Mouse (Mus musculus): Measurements from ENCODE around the gene Dgki. TPM values are rescaled to one million over a fixed set of nuclear protein-coding genes. Genes with fewer than 3 reads are reported as not detected.

The Dgki gene
- polyA plus RNA-seq, 1 experiment = 0.20 TPM

- 68% methylated on average over 4 of the region's 4 CpGs for WGBS
- TF ChIP-seq CTCF (IDR thresholded peaks at IDR 0.05; ENCODE audit: extremely low read depth, insufficient read length, insufficient replicate concordance, low read depth, low read length) = no peak
- TF ChIP-seq POLR2A (IDR thresholded peaks at IDR 0.05; ENCODE audit: low read depth, low read length) = no peak
- H3K27me3 ChIP-seq (ENCODE audit: control insufficient read depth, insufficient read depth, low read length) = no peaks in the 10 kb centered on the region
Observed at GRCm38 (mm10) chr6:36877399-36877798, 422.6 kb downstream of the Dgki start.

GRCm38 (mm10) chr6:36876426-36876825, 423.6 kb downstream of the Dgki start:
- no peaks in the 10 kb centered on the region for H3K4me1 ChIP-seq (ENCODE audit: control insufficient read depth, insufficient read depth, insufficient read length, low read length)
- 60% methylated on average over 4 of the region's 4 CpGs for WGBS
- no peak overlapping the region for H3K27ac ChIP-seq (ENCODE audit: insufficient read depth, low read depth, low read length)
- no peaks in the 10 kb centered on the region for H3K27me3 ChIP-seq (ENCODE audit: control insufficient read depth, insufficient read depth, low read length)
- H3K4me3 ChIP-seq (ENCODE audit: low read depth, low read length) = no peak overlapping the region
- H3K36me3 ChIP-seq (ENCODE audit: control insufficient read depth, insufficient read depth, low read length) = no peaks in the 10 kb centered on the region
- TF ChIP-seq POLR2A (IDR thresholded peaks at IDR 0.05; ENCODE audit: low read depth, low read length) = no peak
- TF ChIP-seq CTCF (IDR thresholded peaks at IDR 0.05; ENCODE audit: extremely low read depth, insufficient read length, insufficient replicate concordance, low read depth, low read length) = no peak

More at GRCm38 (mm10) chr6:36877399-36877798, 422.6 kb downstream of the Dgki start:
- no peak overlapping the region for H3K27ac ChIP-seq (ENCODE audit: insufficient read depth, low read depth, low read length)
- no peaks in the 10 kb centered on the region for H3K4me1 ChIP-seq (ENCODE audit: control insufficient read depth, insufficient read depth, insufficient read length, low read length)
- H3K36me3 ChIP-seq (ENCODE audit: control insufficient read depth, insufficient read depth, low read length) = no peaks in the 10 kb centered on the region
- no peak overlapping the region for H3K4me3 ChIP-seq (ENCODE audit: low read depth, low read length)

- WGBS = 70% methylated on average over 5 of the region's 5 CpGs
- no peak overlapping the region for H3K4me3 ChIP-seq (ENCODE audit: low read depth, low read length)
- TF ChIP-seq POLR2A (IDR thresholded peaks at IDR 0.05; ENCODE audit: low read depth, low read length) = no peak
- TF ChIP-seq CTCF (IDR thresholded peaks at IDR 0.05; ENCODE audit: extremely low read depth, insufficient read length, insufficient replicate concordance, low read depth, low read length) = no peak
- no peaks in the 10 kb centered on the region for H3K36me3 ChIP-seq (ENCODE audit: control insufficient read depth, insufficient read depth, low read length)
- H3K27me3 ChIP-seq (ENCODE audit: control insufficient read depth, insufficient read depth, low read length) = no peaks in the 10 kb centered on the region
- no peaks in the 10 kb centered on the region for H3K4me1 ChIP-seq (ENCODE audit: control insufficient read depth, insufficient read depth, insufficient read length, low read length)
- no peak overlapping the region for H3K27ac ChIP-seq (ENCODE audit: insufficient read depth, low read depth, low read length)
Observed at GRCm38 (mm10) chr6:36875926-36876325, 424.1 kb downstream of the Dgki start.

GRCm38 (mm10) chr6:36872876-36873275, 427.1 kb downstream of the Dgki start:
- Histone ChIP-seq H3K36me3 (ENCODE audit: control insufficient read depth, insufficient read depth, low read length) (no peaks in the 10 kb centered on the region), H3K4me3 (ENCODE audit: low read depth, low read length) (no peak overlapping the region), H3K27ac (ENCODE audit: insufficient read depth, low read depth, low read length) (no peak overlapping the region), H3K4me1 (ENCODE audit: control insufficient read depth, insufficient read depth, insufficient read length, low read length) (no peaks in the 10 kb centered on the region), H3K27me3 (ENCODE audit: control insufficient read depth, insufficient read depth, low read length) (no peaks in the 10 kb centered on the region)
- WGBS = 77% methylated on average over 3 of the region's 3 CpGs
- no peak for TF ChIP-seq POLR2A (IDR thresholded peaks at IDR 0.05; ENCODE audit: low read depth, low read length)
- no peak for TF ChIP-seq CTCF (IDR thresholded peaks at IDR 0.05; ENCODE audit: extremely low read depth, insufficient read length, insufficient replicate concordance, low read depth, low read length)

GRCm38 (mm10) chr6:36868217-36868616, 431.8 kb downstream of the Dgki start:
- 58% methylated on average over 4 of the region's 4 CpGs for WGBS
- TF ChIP-seq POLR2A (IDR thresholded peaks at IDR 0.05; ENCODE audit: low read depth, low read length) (no peak), CTCF (IDR thresholded peaks at IDR 0.05; ENCODE audit: extremely low read depth, insufficient read length, insufficient replicate concordance, low read depth, low read length) (no peak)
- Histone ChIP-seq H3K4me1 (ENCODE audit: control insufficient read depth, insufficient read depth, insufficient read length, low read length) (no peaks in the 10 kb centered on the region), H3K4me3 (ENCODE audit: low read depth, low read length) (no peak overlapping the region), H3K27ac (ENCODE audit: insufficient read depth, low read depth, low read length) (no peak overlapping the region), H3K27me3 (ENCODE audit: control insufficient read depth, insufficient read depth, low read length) (no peaks in the 10 kb centered on the region), H3K36me3 (ENCODE audit: control insufficient read depth, insufficient read depth, low read length) (no peaks in the 10 kb centered on the region)

GRCm38 (mm10) chr6:36858258-36859041, 441.5 kb downstream of the Dgki start:
- Histone ChIP-seq H3K27ac (ENCODE audit: insufficient read depth, low read depth, low read length) (no peak overlapping the region), H3K27me3 (ENCODE audit: control insufficient read depth, insufficient read depth, low read length) (no peaks in the 10 kb centered on the region), H3K4me3 (ENCODE audit: low read depth, low read length) (no peak overlapping the region), H3K4me1 (ENCODE audit: control insufficient read depth, insufficient read depth, insufficient read length, low read length) (no peaks in the 10 kb centered on the region), H3K36me3 (ENCODE audit: control insufficient read depth, insufficient read depth, low read length) (no peaks in the 10 kb centered on the region)
- TF ChIP-seq POLR2A (IDR thresholded peaks at IDR 0.05; ENCODE audit: low read depth, low read length) (no peak), CTCF (IDR thresholded peaks at IDR 0.05; ENCODE audit: extremely low read depth, insufficient read length, insufficient replicate concordance, low read depth, low read length) (no peak)
- 84% methylated on average over 3 of the region's 3 CpGs for WGBS

GRCm38 (mm10) chr6:36857627-36858257, 442.2 kb downstream of the Dgki start:
- Histone ChIP-seq H3K27ac (ENCODE audit: insufficient read depth, low read depth, low read length) (no peak overlapping the region), H3K27me3 (ENCODE audit: control insufficient read depth, insufficient read depth, low read length) (no peaks in the 10 kb centered on the region), H3K4me3 (ENCODE audit: low read depth, low read length) (no peak overlapping the region), H3K36me3 (ENCODE audit: control insufficient read depth, insufficient read depth, low read length) (no peaks in the 10 kb centered on the region), H3K4me1 (ENCODE audit: control insufficient read depth, insufficient read depth, insufficient read length, low read length) (no peaks in the 10 kb centered on the region)
- WGBS = 65% methylated on average over 6 of the region's 6 CpGs
- no peak for TF ChIP-seq CTCF (IDR thresholded peaks at IDR 0.05; ENCODE audit: extremely low read depth, insufficient read length, insufficient replicate concordance, low read depth, low read length)
- TF ChIP-seq POLR2A (IDR thresholded peaks at IDR 0.05; ENCODE audit: low read depth, low read length) = no peak
